Mouse (Mus musculus) liver, postnatal 0 days (tissue): Measurements from ENCODE around the gene Dip2a.

Source experiments
- CTCF ChIP-seq: sonication (generic); IDR thresholded peaks from 2 replicates; pipeline ENCODE4 v1.5.1; 2016; ENCODE audit warnings: antibody characterized with exemption, low read depth
- EP300 ChIP-seq: IDR thresholded peaks from 2 replicates; pipeline ENCODE4 v1.6.1; 2016; ENCODE audit warnings: antibody characterized with exemption, low read depth, mild to moderate bottlenecking

GRCm38 (mm10) chr10:76332040-76332439, 13.1 kb downstream of the Dip2a start:
- TF ChIP-seq CTCF (no peak), EP300 (no peak)
